Mouse (Mus musculus): ENCODE data around the gene Ugt2b36. TPM values are rescaled to one million over a fixed set of nuclear protein-coding genes. Genes with fewer than 3 reads are reported as not detected.
"Not testable (repeated sequence)": the region's sequence is repeated elsewhere in the genome, so short reads cannot be mapped to it uniquely, and the experiment has no call there.

Gene Ugt2b36
- not detected in 2 replicates for polyA plus RNA-seq (2015; fragmentation: Nextera tagmentation; extraction: Ambion mirVana)

DNA sequence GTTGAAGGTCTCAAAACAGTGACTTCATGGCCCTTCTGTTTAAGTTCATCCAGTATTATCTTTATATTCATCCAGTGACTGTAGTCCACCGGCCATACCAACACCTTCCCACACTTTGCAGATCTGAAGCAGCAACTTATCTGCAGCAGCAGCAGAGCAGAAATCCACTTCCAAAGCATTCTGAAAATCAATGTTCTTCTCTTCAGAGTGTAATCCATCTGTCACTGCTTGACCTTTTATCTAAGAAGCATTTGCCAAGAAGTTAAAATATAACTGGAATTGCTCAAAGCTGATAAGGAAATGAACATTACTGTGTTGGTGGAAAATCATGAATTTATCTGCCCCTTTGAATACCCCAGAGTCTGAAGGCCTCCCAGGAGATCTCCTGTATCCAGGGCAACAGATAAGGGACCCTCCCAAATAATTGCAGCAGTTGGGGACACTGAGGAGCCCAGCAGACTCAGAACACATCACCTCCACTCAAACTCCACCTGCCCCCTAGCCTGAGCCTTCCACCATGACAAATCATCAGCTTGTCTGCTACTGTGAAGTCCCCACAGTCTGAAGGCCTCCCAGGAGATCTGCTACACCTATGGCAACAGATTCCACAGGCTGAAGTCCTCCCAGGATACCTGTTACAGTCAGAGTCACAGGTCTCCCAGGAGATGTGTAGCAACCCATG lies at the start of gene Ugt2b36:
TSS of gene Ugt2b36 (minus strand) at position 210 of the 682 bp plus-strand sequence.
- H3K9ac ChIP-seq, result no peak within 1 kb of the TSS
- 96% methylated on average over 1 of the region's 1 CpGs for WGBS
- ATAC-seq, result no peak
- no peaks in the 10 kb centered on the region for H3K9me3 ChIP-seq (replicated peaks)
- H3K27me3 ChIP-seq, result no peaks in the 10 kb centered on the region
- H3K36me3 ChIP-seq (ENCODE audit: poor library complexity, severe bottlenecking), result no peaks in the 10 kb centered on the region
- H3K27ac ChIP-seq, result no peak within 1 kb of the TSS
- no peak within 1 kb of the TSS for H3K4me3 ChIP-seq
- no peak within 1 kb of the TSS for H3K4me2 ChIP-seq
- no peaks in the 10 kb centered on the region for H3K4me1 ChIP-seq

DNA sequence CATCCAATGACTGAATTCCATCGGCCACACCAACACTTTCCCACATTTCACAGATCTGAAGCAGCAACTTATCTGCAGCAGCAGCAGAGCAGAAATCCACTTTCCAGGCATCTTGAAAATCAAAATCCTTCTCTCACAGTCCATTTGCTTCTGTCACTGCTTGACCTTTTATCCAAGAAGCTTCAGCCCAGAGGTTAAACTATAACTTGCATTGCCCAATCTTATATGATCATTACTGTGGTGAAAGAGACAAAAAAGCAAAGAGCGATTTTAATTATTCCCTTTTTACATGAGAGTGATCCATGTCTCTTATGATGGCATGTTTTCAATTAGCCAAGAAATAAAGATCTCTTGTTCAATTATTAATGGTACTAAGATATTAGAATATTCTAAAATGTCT lies 47.8 kb upstream of the Ugt2b36 start, which contains the start of gene Ugt2b5:
TSS of gene Ugt2b5 (minus strand) at position 123 of the 400 bp plus-strand sequence.
- H3K4me3 ChIP-seq; H3K27me3 ChIP-seq; H3K4me2 ChIP-seq; H3K9ac ChIP-seq; H3K36me3 ChIP-seq (ENCODE audit: poor library complexity, severe bottlenecking); H3K9me3 ChIP-seq (replicated peaks); ATAC-seq; H3K4me1 ChIP-seq; H3K27ac ChIP-seq: not testable (repeated sequence)
- 90% methylated on average over 2 of the region's 2 CpGs for WGBS

DNA sequence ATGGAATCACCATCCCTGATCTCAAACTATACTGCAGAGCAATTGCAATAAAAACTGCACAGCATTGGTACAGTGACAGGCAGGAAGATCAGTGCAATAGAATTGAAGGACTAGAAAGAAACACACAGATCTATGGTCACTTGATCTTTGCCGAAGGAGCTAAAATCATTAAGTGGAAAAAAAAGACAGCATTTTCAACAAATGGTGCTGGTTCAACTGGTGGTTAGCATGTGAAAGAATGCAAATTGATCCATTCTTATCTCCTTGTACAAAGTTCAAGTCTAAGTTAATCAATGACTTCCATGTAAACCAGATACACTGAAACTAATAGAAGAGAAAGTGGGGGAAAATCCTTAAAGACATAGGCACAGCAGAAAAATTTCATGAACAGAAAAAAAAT lies 11.3 kb upstream of the Ugt2b36 start:
- H3K4me2 ChIP-seq; H3K4me1 ChIP-seq; H3K27ac ChIP-seq; H3K4me3 ChIP-seq; ATAC-seq; H3K36me3 ChIP-seq (ENCODE audit: poor library complexity, severe bottlenecking); H3K9me3 ChIP-seq (replicated peaks); H3K9ac ChIP-seq; H3K27me3 ChIP-seq: not testable (repeated sequence)
- WGBS, result 91% methylated on average over 1 of the region's 1 CpGs

DNA sequence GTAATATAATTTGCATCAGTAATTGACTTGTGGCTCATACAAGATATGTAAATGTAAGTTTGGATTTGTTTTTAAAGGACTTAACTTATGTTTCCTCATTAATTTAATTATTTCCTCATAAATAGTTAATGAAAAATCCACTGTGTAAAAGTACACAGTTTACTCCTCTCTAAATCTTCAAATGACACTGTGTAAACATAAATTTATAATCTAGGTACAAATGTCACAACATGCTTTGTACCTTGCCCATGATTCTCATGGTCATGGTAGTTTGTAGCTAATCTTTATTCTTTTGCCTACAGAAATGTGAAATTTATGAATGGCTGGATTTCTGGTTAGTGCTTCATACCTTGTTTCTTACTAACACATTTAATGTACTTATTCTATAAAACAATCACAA lies 1.2 kb downstream of the Ugt2b36 start:
- no peaks in the 10 kb centered on the region for H3K9me3 ChIP-seq (replicated peaks)
- no peak for ATAC-seq
- H3K4me3 ChIP-seq, result no peak overlapping the region
- H3K36me3 ChIP-seq (ENCODE audit: poor library complexity, severe bottlenecking), result no peaks in the 10 kb centered on the region
- no peaks in the 10 kb centered on the region for H3K27me3 ChIP-seq
- no peaks in the 10 kb centered on the region for H3K4me1 ChIP-seq
- no peak overlapping the region for H3K4me2 ChIP-seq
- no peak overlapping the region for H3K27ac ChIP-seq
- H3K9ac ChIP-seq, result no peak overlapping the region

DNA sequence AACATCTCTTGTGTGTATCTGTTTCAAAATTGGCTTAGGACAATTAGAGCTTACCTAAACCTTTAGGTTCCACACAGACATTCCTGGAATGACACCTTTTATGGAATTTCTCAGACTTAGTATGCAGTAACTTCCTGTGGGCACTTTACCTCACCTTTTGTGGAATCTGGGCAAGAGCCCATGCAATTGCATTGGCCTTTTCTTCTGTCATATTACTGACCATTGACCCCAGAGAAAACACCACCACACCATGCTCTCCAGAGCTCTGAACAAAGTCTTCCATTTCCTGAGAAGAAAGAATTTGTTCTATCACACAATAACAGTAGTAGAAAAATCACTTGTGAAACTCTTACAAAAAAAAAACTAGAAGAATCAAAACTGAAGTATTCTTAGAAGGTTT lies 3.1 kb downstream of the Ugt2b36 start:
- no peak overlapping the region for H3K27ac ChIP-seq
- H3K4me1 ChIP-seq, result no peaks in the 10 kb centered on the region
- no peaks in the 10 kb centered on the region for H3K36me3 ChIP-seq (ENCODE audit: poor library complexity, severe bottlenecking)
- H3K27me3 ChIP-seq, result no peaks in the 10 kb centered on the region
- H3K9ac ChIP-seq, result no peak overlapping the region
- ATAC-seq, result no peak
- no peaks in the 10 kb centered on the region for H3K9me3 ChIP-seq (replicated peaks)
- no peak overlapping the region for H3K4me2 ChIP-seq
- H3K4me3 ChIP-seq, result no peak overlapping the region

DNA sequence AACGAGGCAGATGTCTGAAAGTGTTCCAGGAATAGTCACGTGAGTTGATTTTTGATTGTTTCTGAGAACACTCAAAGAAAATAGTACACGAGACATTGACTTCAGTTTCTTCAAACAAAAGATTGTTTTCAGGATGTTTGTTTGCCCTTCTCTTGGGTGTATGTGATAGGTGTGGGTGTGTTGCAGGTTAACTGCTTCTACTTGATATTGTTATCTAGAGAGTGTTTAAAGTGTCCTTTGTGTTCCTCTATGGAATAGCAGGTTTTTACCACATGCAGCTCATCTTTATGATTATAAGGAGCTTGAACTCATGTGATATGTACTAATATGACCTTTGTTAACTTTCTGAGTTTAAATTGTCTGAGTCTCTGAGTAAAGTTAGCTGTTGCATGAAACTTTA lies 6.1 kb downstream of the Ugt2b36 start:
- H3K9me3 ChIP-seq (replicated peaks), result no peaks in the 10 kb centered on the region
- no peak for ATAC-seq
- WGBS, result 80% methylated on average over 3 of the region's 3 CpGs

DNA sequence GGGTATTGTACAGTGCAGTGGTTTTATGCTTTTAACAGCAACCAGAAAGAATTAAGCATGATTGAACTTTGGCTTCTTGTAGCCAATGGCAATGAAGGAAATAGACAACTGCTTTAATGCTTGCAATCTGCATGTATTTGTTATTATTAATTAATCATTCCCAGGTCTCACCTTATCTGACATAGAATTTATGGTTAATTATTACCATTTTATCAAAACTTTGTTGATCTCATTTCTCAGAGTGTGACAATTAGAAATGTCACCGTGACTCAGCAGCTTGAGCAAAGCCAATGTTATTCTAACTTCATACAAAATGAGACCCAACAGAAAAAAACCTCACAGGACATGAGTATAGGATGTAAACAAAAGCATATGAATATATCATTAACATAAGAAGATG lies 61.7 kb downstream of the Ugt2b36 start:
- 87% methylated on average over 1 of the region's 1 CpGs for WGBS
- H3K36me3 ChIP-seq (ENCODE audit: poor library complexity, severe bottlenecking), result no peaks in the 10 kb centered on the region
- no peak for ATAC-seq

More for the DNA sequence above, 6.1 kb downstream of the Ugt2b36 start:
- Histone ChIP-seq H3K27me3 (no peaks in the 10 kb centered on the region), H3K4me1 (no peaks in the 10 kb centered on the region), H3K4me3 (no peak overlapping the region), H3K4me2 (no peak overlapping the region), H3K36me3 (ENCODE audit: poor library complexity, severe bottlenecking) (no peaks in the 10 kb centered on the region), H3K27ac (no peak overlapping the region), H3K9ac (no peak overlapping the region)

DNA sequence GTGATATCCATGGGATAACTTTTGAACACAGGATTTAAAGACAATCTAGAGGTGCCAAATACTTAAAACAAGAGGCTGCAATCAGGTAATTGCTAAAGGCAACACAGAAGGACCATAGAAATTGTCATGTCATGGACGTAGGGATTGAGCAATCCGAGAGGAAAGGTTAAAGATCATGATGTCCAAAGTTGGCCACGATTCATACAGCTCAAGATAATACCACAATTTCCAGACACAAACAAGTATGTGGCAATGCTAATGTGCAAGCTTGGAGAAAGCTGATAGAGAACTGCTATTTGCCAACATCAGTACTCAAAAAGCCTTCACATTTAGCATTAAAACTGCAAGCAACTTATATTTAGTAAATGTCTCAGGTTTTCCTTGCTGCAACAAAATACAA lies 65.0 kb downstream of the Ugt2b36 start:
- Histone ChIP-seq H3K9me3 (replicated peaks) (no peaks in the 10 kb centered on the region), H3K4me1 (no peaks in the 10 kb centered on the region), H3K4me3 (no peak overlapping the region), H3K27ac (no peak overlapping the region), H3K36me3 (ENCODE audit: poor library complexity, severe bottlenecking) (no peaks in the 10 kb centered on the region), H3K27me3 (no peaks in the 10 kb centered on the region), H3K4me2 (no peak overlapping the region), H3K9ac (no peak overlapping the region)
- ATAC-seq, result no peak
- 81% methylated on average over 3 of the region's 3 CpGs for WGBS

More for the DNA sequence above, 61.7 kb downstream of the Ugt2b36 start:
- H3K27me3 ChIP-seq, result no peaks in the 10 kb centered on the region
- H3K4me3 ChIP-seq, result no peak overlapping the region
- H3K9me3 ChIP-seq (replicated peaks), result no peaks in the 10 kb centered on the region
- H3K4me1 ChIP-seq, result no peaks in the 10 kb centered on the region
- H3K27ac ChIP-seq, result no peak overlapping the region
- no peak overlapping the region for H3K9ac ChIP-seq
- no peak overlapping the region for H3K4me2 ChIP-seq

Other genes with a start within 250 kb of the Ugt2b36 start
- gene Ugt2b34, start 185.6 kb downstream of the Ugt2b36 start, polyA plus RNA-seq (2015; fragmentation: Nextera tagmentation; extraction: Ambion mirVana), result not detected in 2 replicates
- gene Ugt2b1, start 166.0 kb downstream of the Ugt2b36 start, polyA plus RNA-seq (2015; fragmentation: Nextera tagmentation; extraction: Ambion mirVana), result not detected in 2 replicates
- not detected in 2 replicates for gene Ugt2b35, start 91.7 kb downstream of the Ugt2b36 start, polyA plus RNA-seq (2015; fragmentation: Nextera tagmentation; extraction: Ambion mirVana)
- 0.09 TPM in 1 of 2 replicates, not detected in the other for gene Ugt2b5, start 47.8 kb upstream of the Ugt2b36 start, polyA plus RNA-seq (2015; fragmentation: Nextera tagmentation; extraction: Ambion mirVana)
- not detected in 2 replicates for gene Ugt2b37, start 162.2 kb upstream of the Ugt2b36 start, polyA plus RNA-seq (2015; fragmentation: Nextera tagmentation; extraction: Ambion mirVana)
- not detected in 2 replicates for gene Ugt2a3, start 244.6 kb upstream of the Ugt2b36 start, polyA plus RNA-seq (2015; fragmentation: Nextera tagmentation; extraction: Ambion mirVana)